Mouse (Mus musculus) midbrain, embryonic 15.5 days (tissue): ENCODE results near the gene Cacna1i. TPM values are rescaled to one million over a fixed set of nuclear protein-coding genes. Genes with fewer than 3 reads are reported as not detected.

Experiments used
- ATAC-seq: fragments of 200-750 bp; cut with Nextera tagmentation; replicated peaks from 2 replicates; pipeline ENCODE4 v1.8.0; 2017; ENCODE audit warnings: moderate TSS enrichment
- H3K27ac ChIP-seq: fragments of 300-500 bp; sonication (generic); 2 replicates; pipeline ENCODE4 v1.5.1; 2015; ENCODE audit warnings: mild to moderate bottlenecking, inconsistent platforms
- H3K27me3 ChIP-seq: fragments of 300-500 bp; sonication (generic); replicated peaks from 2 replicates; pipeline ENCODE4 v1.6.1; 2015; ENCODE audit warnings: inconsistent platforms
- H3K36me3 ChIP-seq: fragments of 300-500 bp; sonication (generic); replicated peaks from 2 replicates; pipeline ENCODE4 v1.6.1; 2015; ENCODE audit warnings: inconsistent platforms
- H3K4me1 ChIP-seq: fragments of 300-500 bp; sonication (generic); 2 replicates; pipeline ENCODE4 v1.6.1; 2015; ENCODE audit warnings: inconsistent platforms
- H3K4me2 ChIP-seq: fragments of 300-500 bp; sonication (generic); 2 replicates; pipeline ENCODE4 v1.6.1; 2015; ENCODE audit warnings: inconsistent platforms, mild to moderate bottlenecking, moderate library complexity
- H3K4me3 ChIP-seq: fragments of 300-500 bp; sonication (generic); 2 replicates; pipeline ENCODE4 v1.5.1; 2015; ENCODE audit warnings: mild to moderate bottlenecking, inconsistent platforms
- H3K9ac ChIP-seq: fragments of 300-500 bp; sonication (generic); 2 replicates; pipeline ENCODE4 v1.6.1; 2015; ENCODE audit warnings: mild to moderate bottlenecking, inconsistent platforms
- H3K9me3 ChIP-seq: fragments of 300-500 bp; sonication (generic); 2 replicates; pipeline ENCODE4 v1.6.1; 2016; ENCODE audit warnings: inconsistent platforms
- WGBS: fragments of 180-500 bp; shearing (Covaris S2); methylation state at CpG from one replicate; pipeline ENCODE4 v1.1.7; 2015; ENCODE audit warnings: mixed read lengths; 5-methylcytosine and 5-hydroxymethylcytosine counted together
- polyA plus RNA-seq: library from polyadenylated mRNA; unstranded; fragments of >200 nt; fragmentation: Nextera tagmentation; extraction: Ambion mirVana; gene quantifications from 2 replicates; pipeline ENCODE4 v1.2.1, GENCODE M21; 2015

The Cacna1i gene
- polyA plus RNA-seq, 1 experiment from 2014 or later, result 1.8 TPM

GRCm38 (mm10) chr15:80257602-80258239 is 29.3 kb upstream of the Cacna1i start:
- Histone ChIP-seq H3K4me2 (peak overlapping the region; percentile 94), H3K4me3 (peak overlapping the region; percentile 80), H3K9ac (peak overlapping the region; percentile 96; the same call in 1 of the 2 replicates), H3K9me3 (no peaks in the 10 kb centered on the region), H3K27me3 (no peaks in the 10 kb centered on the region), H3K36me3 (peaks cover 27% of the 10 kb centered on the region), H3K4me1 (peaks cover 55% of the 10 kb centered on the region), H3K27ac (peak overlapping the region; percentile 100)
- ATAC-seq, result no peak
- 24% methylated on average over 4 of the region's 4 CpGs for WGBS

GRCm38 (mm10) chr15:80258240-80259170 is 28.5 kb upstream of the Cacna1i start:
- no peaks in the 10 kb centered on the region for H3K9me3 ChIP-seq
- H3K4me2 ChIP-seq, result 0 out of 2 replicates have a peak overlapping the region, but pooled peaks have one; percentile 6
- 67% methylated on average over 11 of the region's 11 CpGs for WGBS
- ATAC-seq, result no peak
- H3K36me3 ChIP-seq, result peaks cover 27% of the 10 kb centered on the region
- H3K27ac ChIP-seq, result peak overlapping the region; percentile 100
- no peaks in the 10 kb centered on the region for H3K27me3 ChIP-seq
- H3K9ac ChIP-seq, result no peak overlapping the region
- no peak overlapping the region for H3K4me3 ChIP-seq
- peaks cover 62% of the 10 kb centered on the region for H3K4me1 ChIP-seq

- no peak for ATAC-seq
- 77% methylated on average over 8 of the region's 8 CpGs for WGBS
- peaks cover 27% of the 10 kb centered on the region for H3K36me3 ChIP-seq
- H3K9me3 ChIP-seq, result no peaks in the 10 kb centered on the region
- H3K4me2 ChIP-seq, result no peak overlapping the region
- H3K27ac ChIP-seq, result no peak overlapping the region
- H3K27me3 ChIP-seq, result no peaks in the 10 kb centered on the region
- H3K4me3 ChIP-seq, result no peak overlapping the region
- H3K9ac ChIP-seq, result no peak overlapping the region
- peaks cover 57% of the 10 kb centered on the region for H3K4me1 ChIP-seq
Measured at GRCm38 (mm10) chr15:80259406-80260045, 27.5 kb upstream of the Cacna1i start.

GRCm38 (mm10) chr15:80260677-80261076 is 26.4 kb upstream of the Cacna1i start:
- Histone ChIP-seq H3K27ac (0 out of 2 replicates have a peak overlapping the region, but pooled peaks have one; percentile 36), H3K36me3 (peaks cover 27% of the 10 kb centered on the region), H3K9ac (no peak overlapping the region), H3K4me2 (no peak overlapping the region), H3K4me3 (no peak overlapping the region), H3K27me3 (no peaks in the 10 kb centered on the region), H3K9me3 (no peaks in the 10 kb centered on the region), H3K4me1 (peaks cover 58% of the 10 kb centered on the region)
- no peak for ATAC-seq
- 13% methylated on average over 3 of the region's 3 CpGs for WGBS

GRCm38 (mm10) chr15:80261100-80261499 is 25.9 kb upstream of the Cacna1i start:
- Histone ChIP-seq H3K9ac (no peak overlapping the region), H3K4me1 (peaks cover 58% of the 10 kb centered on the region), H3K27ac (0 out of 2 replicates have a peak overlapping the region, but pooled peaks have one; percentile 36)

GRCm38 (mm10) chr15:80263610-80264575 is 23.1 kb upstream of the Cacna1i start, which contains the start of gene Rps19bp1:
Gene Rps19bp1, minus strand, starts transcription at chr15:80264315.
- peak within 1 kb of the TSS; percentile 77 for H3K27ac ChIP-seq
- peaks cover 5% of the 10 kb centered on the region; the same call in 1 of the 2 replicates for H3K36me3 ChIP-seq
- H3K27me3 ChIP-seq, result no peaks in the 10 kb centered on the region
- H3K4me1 ChIP-seq, result peaks cover 33% of the 10 kb centered on the region
- H3K9ac ChIP-seq, result peak within 1 kb of the TSS; percentile 79
- H3K9me3 ChIP-seq, result no peaks in the 10 kb centered on the region
- 1% methylated on average over 66 of the region's 66 CpGs for WGBS
- H3K4me2 ChIP-seq, result peak within 1 kb of the TSS; percentile 84
- H3K4me3 ChIP-seq, result peak within 1 kb of the TSS; percentile 85
- peak; percentile 85 for ATAC-seq

More at GRCm38 (mm10) chr15:80261100-80261499, 25.9 kb upstream of the Cacna1i start:
- no peaks in the 10 kb centered on the region for H3K27me3 ChIP-seq
- H3K4me2 ChIP-seq, result no peak overlapping the region
- 88% methylated on average over 7 of the region's 7 CpGs for WGBS
- H3K36me3 ChIP-seq, result peaks cover 27% of the 10 kb centered on the region
- no peaks in the 10 kb centered on the region for H3K9me3 ChIP-seq
- no peak overlapping the region for H3K4me3 ChIP-seq
- no peak for ATAC-seq

- peaks cover 24% of the 10 kb centered on the region for H3K4me1 ChIP-seq
- 0% methylated on average over 2 of the region's 2 CpGs for WGBS
Measured at GRCm38 (mm10) chr15:80266281-80266680, 20.8 kb upstream of the Cacna1i start.

GRCm38 (mm10) chr15:80271858-80272396 is 15.1 kb upstream of the Cacna1i start:
- 50% methylated on average over 3 of the region's 3 CpGs for WGBS
- ATAC-seq, result no peak
- no peak overlapping the region for H3K4me3 ChIP-seq
- H3K36me3 ChIP-seq, result no peaks in the 10 kb centered on the region
- H3K27me3 ChIP-seq, result no peaks in the 10 kb centered on the region
- H3K9me3 ChIP-seq, result no peaks in the 10 kb centered on the region
- H3K4me2 ChIP-seq, result no peak overlapping the region
- no peak overlapping the region for H3K27ac ChIP-seq
- peaks cover 8% of the 10 kb centered on the region; the same call in 1 of the 2 replicates for H3K4me1 ChIP-seq
- H3K9ac ChIP-seq, result no peak overlapping the region

More at GRCm38 (mm10) chr15:80266281-80266680, 20.8 kb upstream of the Cacna1i start:
- H3K36me3 ChIP-seq, result no peaks in the 10 kb centered on the region
- H3K27ac ChIP-seq, result no peak overlapping the region
- H3K9me3 ChIP-seq, result no peaks in the 10 kb centered on the region
- H3K4me3 ChIP-seq, result no peak overlapping the region
- no peak overlapping the region for H3K4me2 ChIP-seq
- ATAC-seq, result peak; percentile 61; the same call in 1 of the 2 replicates
- no peaks in the 10 kb centered on the region for H3K27me3 ChIP-seq
- H3K9ac ChIP-seq, result no peak overlapping the region

GRCm38 (mm10) chr15:80277107-80277506 is 9.9 kb upstream of the Cacna1i start:
- no peak for ATAC-seq
- Histone ChIP-seq H3K27ac (no peak overlapping the region), H3K9ac (no peak overlapping the region), H3K4me2 (no peak overlapping the region), H3K4me3 (no peak overlapping the region), H3K36me3 (no peaks in the 10 kb centered on the region), H3K9me3 (no peaks in the 10 kb centered on the region), H3K27me3 (peaks cover 4% of the 10 kb centered on the region; the same call in 1 of the 2 replicates), H3K4me1 (peaks cover 11% of the 10 kb centered on the region; the same call in 1 of the 2 replicates)
- 39% methylated on average over 9 of the region's 9 CpGs for WGBS

- H3K4me3 ChIP-seq, result no peak overlapping the region
- H3K9ac ChIP-seq, result no peak overlapping the region
- H3K9me3 ChIP-seq, result no peaks in the 10 kb centered on the region
- WGBS, result 3% methylated on average over 6 of the region's 6 CpGs
- no peaks in the 10 kb centered on the region for H3K36me3 ChIP-seq
- peaks cover 4% of the 10 kb centered on the region; the same call in 1 of the 2 replicates for H3K27me3 ChIP-seq
- no peak overlapping the region for H3K4me2 ChIP-seq
- H3K4me1 ChIP-seq, result peaks cover 8% of the 10 kb centered on the region; the same call in 1 of the 2 replicates
- H3K27ac ChIP-seq, result no peak overlapping the region
- ATAC-seq, result no peak
Measured at GRCm38 (mm10) chr15:80277625-80278024, 9.4 kb upstream of the Cacna1i start.
